Mouse (Mus musculus): ENCODE results near the gene Sept1. TPM values are rescaled to one million over a fixed set of nuclear protein-coding genes. Genes with fewer than 3 reads are reported as not detected.

Sept1 gene
- polyA plus RNA-seq, 1 experiment from 2014 or later: 20.5 TPM

- no peak overlapping the region for H3K4me3 ChIP-seq (replicated peaks; ENCODE audit: low read depth, low read length)
- peaks cover 12% of the 10 kb centered on the region; the same call in 1 of the 2 replicates for H3K4me1 ChIP-seq (replicated peaks; ENCODE audit: insufficient read depth, low read length)
- no peak overlapping the region for H3K4me2 ChIP-seq (ENCODE audit: low read length)
- no peak overlapping the region for H3K27ac ChIP-seq
- WGBS: 96% methylated on average over 4 of the region's 4 CpGs
- no peak for DNase-seq (ENCODE audit: low spot score)
- H3K9me3 ChIP-seq (replicated peaks; ENCODE audit: low read length): no peaks in the 10 kb centered on the region
- no peaks in the 10 kb centered on the region for H3K27me3 ChIP-seq (ENCODE audit: insufficient read depth, low read length)
- no peak for ATAC-seq (replicated peaks; ENCODE audit: low FRiP score, low read depth)
- no peak overlapping the region for H3K9ac ChIP-seq (ENCODE audit: low read depth, low read length)
- H3K36me3 ChIP-seq (ENCODE audit: insufficient read depth, low read length): 0 out of 2 replicates have a peak, but pooled peaks cover 1% of the 10 kb centered on the region
- TF ChIP-seq CTCF (IDR thresholded peaks at IDR 0.05; ENCODE audit: low read depth): no peak
Observed at GRCm38 (mm10) chr7:127210266-127210665, 22.7 kb downstream of the Sept1 start.

DNA sequence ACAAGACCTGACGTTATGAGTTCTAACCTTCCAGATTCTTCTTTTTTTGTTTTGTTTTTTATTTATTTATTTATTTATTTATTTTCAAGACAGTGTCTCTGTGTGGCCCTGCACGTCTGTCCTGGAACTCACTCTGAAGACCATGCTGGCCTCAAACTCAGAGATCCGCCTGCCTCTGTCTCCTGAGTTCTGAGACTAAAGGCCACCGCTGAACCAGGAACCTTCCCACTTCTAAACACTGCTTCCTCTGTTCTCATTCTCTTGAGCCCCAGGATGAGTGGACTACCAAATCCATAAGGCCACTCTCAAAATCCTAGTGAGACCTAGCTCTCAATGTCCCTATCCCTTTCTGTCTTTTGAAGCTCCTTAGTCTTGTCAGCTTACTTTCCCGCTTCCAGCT is 23.1 kb downstream of the Sept1 start:
- H3K4me2 ChIP-seq (ENCODE audit: low read length): no peak overlapping the region; the same call in 1 of the 2 replicates
- H3K27ac ChIP-seq: 0 out of 2 replicates have a peak overlapping the region, but pooled peaks have one; percentile 77
- no peak overlapping the region for H3K9ac ChIP-seq (ENCODE audit: low read depth, low read length)
- no peaks in the 10 kb centered on the region for H3K27me3 ChIP-seq (ENCODE audit: insufficient read depth, low read length)
- ATAC-seq (replicated peaks; ENCODE audit: low FRiP score, low read depth) (no peak), DNase-seq (ENCODE audit: low spot score) (no peak)
- H3K36me3 ChIP-seq (ENCODE audit: insufficient read depth, low read length): 0 out of 2 replicates have a peak, but pooled peaks cover 5% of the 10 kb centered on the region
- WGBS: 81% methylated on average over 5 of the region's 5 CpGs
- TF ChIP-seq CTCF (IDR thresholded peaks at IDR 0.05; ENCODE audit: low read depth): no peak
- peaks cover 16% of the 10 kb centered on the region; the same call in 1 of the 2 replicates for H3K4me1 ChIP-seq (replicated peaks; ENCODE audit: insufficient read depth, low read length)
- no peak overlapping the region for H3K4me3 ChIP-seq (replicated peaks; ENCODE audit: low read depth, low read length)
- H3K9me3 ChIP-seq (replicated peaks; ENCODE audit: low read length): no peaks in the 10 kb centered on the region

GRCm38 (mm10) chr7:127208553-127209438 is 24.1 kb downstream of the Sept1 start, which contains the start of gene Mylpf:
TSS of gene Mylpf (plus strand) at chr7:127208890.
- no peaks in the 10 kb centered on the region for H3K9me3 ChIP-seq (replicated peaks; ENCODE audit: low read length)
- peak within 1 kb of the TSS; percentile 92 for H3K9ac ChIP-seq (ENCODE audit: low read depth, low read length)
- H3K36me3 ChIP-seq (ENCODE audit: insufficient read depth, low read length): 0 out of 2 replicates have a peak, but pooled peaks cover 5% of the 10 kb centered on the region
- peaks cover 16% of the 10 kb centered on the region; the same call in 1 of the 2 replicates for H3K4me1 ChIP-seq (replicated peaks; ENCODE audit: insufficient read depth, low read length)
- peak within 1 kb of the TSS; percentile 91 for H3K27ac ChIP-seq
- H3K27me3 ChIP-seq (ENCODE audit: insufficient read depth, low read length): no peaks in the 10 kb centered on the region
- WGBS: under 1% methylated on average over 38 of the region's 44 CpGs
- peak; percentile 100 for DNase-seq (ENCODE audit: low spot score)
- peak; percentile 77 for TF ChIP-seq CTCF (IDR thresholded peaks at IDR 0.05; ENCODE audit: low read depth)
- H3K4me3 ChIP-seq (replicated peaks; ENCODE audit: low read depth, low read length): peak within 1 kb of the TSS; percentile 93
- ATAC-seq (replicated peaks; ENCODE audit: low FRiP score, low read depth): peak; percentile 95
- peak within 1 kb of the TSS; percentile 98 for H3K4me2 ChIP-seq (ENCODE audit: low read length)

GRCm38 (mm10) chr7:127208295-127208552 is 24.7 kb downstream of the Sept1 start, which contains the start of gene Tbc1d10b:
TSS of gene Tbc1d10b (minus strand) at chr7:127208468.
- Histone ChIP-seq H3K4me1 (replicated peaks; ENCODE audit: insufficient read depth, low read length) (peaks cover 16% of the 10 kb centered on the region; the same call in 1 of the 2 replicates), H3K9ac (ENCODE audit: low read depth, low read length) (peak within 1 kb of the TSS; percentile 92), H3K27me3 (ENCODE audit: insufficient read depth, low read length) (no peaks in the 10 kb centered on the region), H3K4me3 (replicated peaks; ENCODE audit: low read depth, low read length) (peak within 1 kb of the TSS; percentile 93), H3K9me3 (replicated peaks; ENCODE audit: low read length) (no peaks in the 10 kb centered on the region), H3K36me3 (ENCODE audit: insufficient read depth, low read length) (peaks cover 7% of the 10 kb centered on the region), H3K27ac (peak within 1 kb of the TSS; percentile 91), H3K4me2 (ENCODE audit: low read length) (peak within 1 kb of the TSS; percentile 98)
- WGBS: under 1% methylated on average over 33 of the region's 44 CpGs
- TF ChIP-seq CTCF (IDR thresholded peaks at IDR 0.05; ENCODE audit: low read depth): no peak
- peak; percentile 33 for ATAC-seq (replicated peaks; ENCODE audit: low FRiP score, low read depth)
- no peak for DNase-seq (ENCODE audit: low spot score)

DNA sequence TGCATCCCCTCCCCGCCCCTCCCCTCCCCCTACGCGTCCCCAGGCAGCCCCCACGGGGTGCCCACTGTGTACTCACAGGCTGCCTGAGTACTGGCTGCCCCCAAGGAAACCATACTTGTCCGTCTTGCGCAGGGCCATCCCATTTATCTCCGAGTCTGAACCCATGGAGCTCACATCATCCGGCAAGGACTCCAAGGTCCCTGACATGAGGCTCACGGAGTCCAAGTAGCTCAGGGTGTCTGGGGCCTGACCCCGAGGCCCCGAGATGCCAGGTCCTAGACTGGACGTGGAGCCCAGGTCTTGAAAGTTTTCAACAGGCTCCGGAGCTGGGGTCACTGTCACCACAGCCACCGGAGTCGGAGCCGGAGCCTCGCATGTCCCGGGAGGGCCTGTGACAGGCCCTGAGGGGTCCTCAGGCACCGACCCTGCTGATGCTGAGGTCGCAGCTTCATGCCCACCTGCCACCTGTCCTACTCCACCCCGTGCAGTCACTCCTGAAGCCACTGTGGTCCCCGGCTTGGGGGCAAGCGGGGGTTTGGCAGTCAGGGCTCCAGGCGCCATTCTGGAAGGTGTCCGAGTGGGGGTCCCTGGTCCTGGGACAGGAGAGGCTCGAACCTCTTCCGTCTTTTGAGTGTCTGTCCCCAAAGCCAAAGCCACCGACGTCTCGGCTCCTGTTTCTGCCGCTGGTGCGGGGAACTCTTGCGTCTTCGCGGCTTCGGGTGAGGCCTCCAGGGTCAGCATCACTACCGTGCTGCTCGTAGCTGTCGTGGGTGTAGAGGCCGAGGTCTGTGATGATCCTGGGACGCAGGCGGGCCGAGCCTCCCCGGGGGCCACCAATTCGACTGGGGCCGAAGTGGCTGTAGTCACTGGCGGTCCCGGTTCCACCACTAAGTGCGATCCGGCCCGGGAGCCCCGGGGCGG is 25.3 kb downstream of the Sept1 start:
- DNase-seq (ENCODE audit: low spot score) (no peak), ATAC-seq (replicated peaks; ENCODE audit: low FRiP score, low read depth) (0 out of 2 replicates have a peak, but pooled peaks have one; percentile 1)

More for the DNA sequence above, 25.3 kb downstream of the Sept1 start:
- peak overlapping the region; percentile 92 for H3K9ac ChIP-seq (ENCODE audit: low read depth, low read length)
- under 1% methylated on average over 52 of the region's 53 CpGs for WGBS
- TF ChIP-seq CTCF (IDR thresholded peaks at IDR 0.05; ENCODE audit: low read depth): no peak
- H3K4me1 ChIP-seq (replicated peaks; ENCODE audit: insufficient read depth, low read length): peaks cover 16% of the 10 kb centered on the region; the same call in 1 of the 2 replicates
- no peaks in the 10 kb centered on the region for H3K9me3 ChIP-seq (replicated peaks; ENCODE audit: low read length)
- peak overlapping the region; percentile 98 for H3K4me2 ChIP-seq (ENCODE audit: low read length)
- peak overlapping the region; percentile 93 for H3K4me3 ChIP-seq (replicated peaks; ENCODE audit: low read depth, low read length)
- H3K27me3 ChIP-seq (ENCODE audit: insufficient read depth, low read length): no peaks in the 10 kb centered on the region
- peaks cover 13% of the 10 kb centered on the region for H3K36me3 ChIP-seq (ENCODE audit: insufficient read depth, low read length)
- peak overlapping the region; percentile 91 for H3K27ac ChIP-seq

All from kidney, postnatal 0 days (tissue).